Mouse (Mus musculus) mouse trophoblast stem cell (cell line): ENCODE data around the gene Socs4.

Source experiments
- in situ Hi-C, 2 experiments: fragments of 300-500 bp; cut with MseI, MboI; formaldehyde crosslinking; loops; 2 replicates in 1 of 2; 3 replicates in 1 of 2; pipeline ENCODE4 v1.15.1; 2025

The Socs4 gene

DNA sequence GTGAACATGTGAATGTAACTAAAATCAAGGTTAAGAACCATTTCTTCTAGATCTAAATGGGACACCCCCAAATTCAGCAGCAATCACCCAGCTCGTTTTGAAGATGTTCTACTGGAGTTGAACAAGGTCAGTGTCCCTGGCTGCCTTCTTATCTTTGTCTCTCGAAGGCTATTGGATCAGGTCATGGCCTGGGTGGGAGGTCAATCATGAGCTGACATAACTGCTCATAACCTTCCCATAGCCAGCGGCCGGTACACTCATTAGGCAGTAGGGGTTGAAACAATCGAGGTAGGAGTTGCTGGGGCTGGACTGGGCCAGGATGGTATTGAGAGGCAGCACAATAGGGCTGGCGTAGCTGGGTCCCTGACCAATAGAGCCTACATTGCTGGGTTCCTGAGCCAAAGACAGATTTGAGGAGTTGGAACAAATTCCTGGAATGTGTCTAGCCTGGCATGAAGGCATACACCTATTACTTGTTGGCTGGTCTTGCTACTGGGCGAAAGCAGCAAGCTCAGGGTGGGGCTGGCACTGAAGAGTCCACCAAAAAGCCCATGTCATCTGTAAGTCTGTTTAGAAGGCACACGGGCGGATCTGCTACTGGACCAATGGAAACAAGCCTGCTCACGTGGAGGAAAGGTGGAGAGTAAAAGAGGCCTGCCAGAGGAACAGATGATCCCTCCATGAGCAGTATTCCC is 63.6 kb downstream of the Socs4 start:
- in situ Hi-C loops = no loop called here

DNA sequence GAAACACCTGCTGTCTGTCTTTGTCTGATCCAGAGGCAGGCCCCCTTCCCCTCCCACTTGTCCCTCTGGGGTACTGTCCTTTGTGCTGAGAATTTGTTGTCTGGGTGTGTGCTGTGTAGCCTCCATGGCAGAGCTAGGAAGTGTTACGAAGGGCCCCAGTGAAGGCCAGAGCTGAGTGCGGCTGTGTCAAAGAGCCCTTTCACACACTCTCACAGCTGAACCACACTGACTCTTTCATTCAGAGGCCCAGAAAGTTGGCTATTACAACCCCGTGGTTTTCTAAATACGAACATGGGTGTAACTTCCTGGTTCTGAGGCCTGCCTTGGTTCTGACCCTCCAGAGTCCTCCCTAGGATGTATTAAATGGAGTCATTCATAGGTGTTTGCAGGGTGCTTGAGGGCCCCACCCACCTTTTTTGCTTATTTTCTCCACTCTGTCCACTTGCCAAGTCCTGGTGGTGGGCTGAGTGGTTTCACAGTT is 65.1 kb downstream of the Socs4 start:
- in situ Hi-C loops = no loop called here
